Comparison of ENCODE assay signal across 8 mouse cellular contexts in the genomic region with DNA sequence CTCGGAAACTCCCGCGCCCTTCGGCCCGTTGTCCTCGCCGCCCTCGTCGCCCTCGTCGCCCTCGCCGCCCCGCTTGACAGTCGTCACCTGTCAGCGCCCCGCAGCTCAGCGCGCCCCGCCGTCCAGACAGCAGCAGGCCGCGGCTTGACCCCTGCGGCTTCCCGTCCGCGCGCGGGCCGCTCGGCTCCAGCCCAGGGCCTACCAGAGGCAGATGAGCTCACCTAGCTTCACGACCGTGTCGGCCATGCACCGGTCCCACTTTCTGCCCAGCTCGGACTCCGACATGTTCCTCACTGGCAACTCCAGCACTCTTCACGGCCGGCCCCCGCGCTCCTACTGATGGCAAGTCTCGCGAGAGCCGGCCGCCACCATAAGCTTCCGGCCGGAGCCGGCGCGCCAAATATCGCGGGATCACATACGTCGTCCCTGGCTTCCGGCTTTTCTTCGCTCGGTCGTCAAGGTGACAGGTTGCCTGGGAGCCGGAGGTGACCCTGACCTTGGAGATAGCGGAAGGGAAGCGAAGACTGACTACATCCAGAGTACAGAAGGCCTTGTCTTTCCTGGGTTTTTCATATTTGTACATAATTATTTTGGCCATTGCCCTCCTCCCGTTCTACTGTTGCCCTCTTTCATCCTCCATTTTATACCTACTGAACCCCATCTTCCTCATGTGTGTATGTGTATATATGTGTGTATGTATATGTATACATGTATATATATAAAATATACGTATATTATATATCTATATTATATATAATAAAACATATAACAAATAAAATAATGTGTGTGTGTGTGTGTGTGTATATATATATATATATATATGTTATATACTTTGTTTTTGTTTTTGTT. TPM values are rescaled to one million over a fixed set of nuclear protein-coding genes. Genes with fewer than 3 reads are reported as not detected.
A peak's percentile ranks its signal among the peaks of the same experiment; 100 is the strongest.
DNase-seq lines count a peak whose midpoint lies in the region; ATAC-seq and TF ChIP-seq lines count a peak whose summit lies in the region.

Minos1 (minus strand) TSS at position 413 of the 849 bp plus-strand sequence.

- H3K36me3 ChIP-seq in ES-Bruce4 (ENCODE audit: control insufficient read depth, insufficient read depth, low read length, poor library complexity, severe bottlenecking), result no peaks in the 10 kb centered on the region
- H3K36me3 ChIP-seq in forebrain, embryonic 13.5 days (ENCODE audit: poor library complexity, severe bottlenecking), result no peaks in the 10 kb centered on the region; the same call in 1 of the 2 replicates
- no peaks in the 10 kb centered on the region for H3K36me3 ChIP-seq in liver, postnatal 0 days (replicated peaks; ENCODE audit: insufficient read depth, low read length)
- no peaks in the 10 kb centered on the region for H3K36me3 ChIP-seq in neural tube, embryonic 14.5 days (ENCODE audit: control insufficient read depth, insufficient read depth, low read length)

- peak; percentile 98 for DNase-seq in heart, postnatal 10 days
- peak; percentile 98 for DNase-seq in large intestine, adult 2 months (ENCODE audit: low read depth, low spot score)
- DNase-seq in liver, postnatal 0 days, result peak; percentile 97
- peak; percentile 98 for DNase-seq in testis, postnatal 10 days (ENCODE audit: low spot score)

- peak within 1 kb of the TSS; percentile 84 for H3K9ac ChIP-seq in ES-Bruce4 (ENCODE audit: low read depth, poor library complexity, severe bottlenecking)
- H3K9ac ChIP-seq in forebrain, embryonic 13.5 days, result peak within 1 kb of the TSS; percentile 95
- H3K9ac ChIP-seq in liver, postnatal 0 days (replicated peaks), result peak within 1 kb of the TSS; percentile 87
- H3K9ac ChIP-seq in neural tube, embryonic 14.5 days (replicated peaks; ENCODE audit: low read depth, low read length), result peak within 1 kb of the TSS; percentile 87

- intact Hi-C loops in heart, postnatal 10 days (cut with DNase I), result loop anchor here (5.0 kb wide), 1 partner anchor 61 kb away; the partner anchor contains the start of gene Capzb

- H3K9me3 ChIP-seq in ES-Bruce4 (replicated peaks; ENCODE audit: control insufficient read depth, insufficient read depth, low read length, poor library complexity, severe bottlenecking), result no peaks in the 10 kb centered on the region
- H3K9me3 ChIP-seq in forebrain, embryonic 13.5 days (replicated peaks), result 0 out of 2 replicates have a peak, but pooled peaks cover 6% of the 10 kb centered on the region
- H3K9me3 ChIP-seq in liver, postnatal 0 days (ENCODE audit: low read length), result no peaks in the 10 kb centered on the region
- no peaks in the 10 kb centered on the region for H3K9me3 ChIP-seq in neural tube, embryonic 14.5 days (ENCODE audit: control insufficient read depth, low read length)

- no peak for TF ChIP-seq CTCF in ES-Bruce4 (IDR thresholded peaks at IDR 0.05; ENCODE audit: low read depth, low read length)
- no peak for TF ChIP-seq CTCF in liver, postnatal 0 days (IDR thresholded peaks at IDR 0.05; ENCODE audit: low read depth)

- peaks cover 2% of the 10 kb centered on the region for H3K4me1 ChIP-seq in ES-Bruce4 (ENCODE audit: control insufficient read depth, insufficient read depth, low read length)
- H3K4me1 ChIP-seq in forebrain, embryonic 13.5 days, result peaks cover 22% of the 10 kb centered on the region
- H3K4me1 ChIP-seq in liver, postnatal 0 days (ENCODE audit: insufficient read depth), result peaks cover 16% of the 10 kb centered on the region
- H3K4me1 ChIP-seq in neural tube, embryonic 14.5 days (ENCODE audit: control insufficient read depth, insufficient read depth, low read length), result peaks cover 19% of the 10 kb centered on the region

- H3K27me3 ChIP-seq in ES-Bruce4 (ENCODE audit: control insufficient read depth, insufficient read depth, low read length, poor library complexity, severe bottlenecking), result no peaks in the 10 kb centered on the region
- H3K27me3 ChIP-seq in forebrain, embryonic 13.5 days, result no peaks in the 10 kb centered on the region
- no peaks in the 10 kb centered on the region for H3K27me3 ChIP-seq in liver, postnatal 0 days (ENCODE audit: insufficient read depth, low read length)
- H3K27me3 ChIP-seq in neural tube, embryonic 14.5 days (ENCODE audit: control insufficient read depth, insufficient read depth, low read length), result no peaks in the 10 kb centered on the region

- H3K4me2 ChIP-seq in forebrain, embryonic 13.5 days, result peak within 1 kb of the TSS; percentile 98
- peak within 1 kb of the TSS; percentile 76 for H3K4me2 ChIP-seq in liver, postnatal 0 days (ENCODE audit: low read depth, low read length)
- peak within 1 kb of the TSS; percentile 95 for H3K4me2 ChIP-seq in neural tube, embryonic 14.5 days (ENCODE audit: low read depth, low read length)

- peak; percentile 20 for TF ChIP-seq POLR2A in ES-Bruce4 (IDR thresholded peaks at IDR 0.05; ENCODE audit: insufficient read depth, low read length)

- TF ChIP-seq EP300 in ES-Bruce4 (IDR thresholded peaks at IDR 0.05; ENCODE audit: insufficient read depth, low read depth, low read length), result no peak
- TF ChIP-seq EP300 in liver, postnatal 0 days (IDR thresholded peaks at IDR 0.05; ENCODE audit: low read depth), result peak; percentile 93

- peak within 1 kb of the TSS; percentile 85 for H3K4me3 ChIP-seq in ES-Bruce4 (ENCODE audit: low read depth, low read length)
- H3K4me3 ChIP-seq in forebrain, embryonic 13.5 days, result peak within 1 kb of the TSS; percentile 98
- H3K4me3 ChIP-seq in liver, postnatal 0 days (ENCODE audit: low read depth, low read length), result peak within 1 kb of the TSS; percentile 75
- peak within 1 kb of the TSS; percentile 82 for H3K4me3 ChIP-seq in neural tube, embryonic 14.5 days (ENCODE audit: low read depth, low read length)

- ATAC-seq in cerebellum, adult (ENCODE audit: insufficient number of reproducible peaks, low FRiP score, low TSS enrichment), result peak; percentile 97
- peak; percentile 98 for ATAC-seq in forebrain, embryonic 13.5 days
- ATAC-seq in liver, postnatal 0 days, result peak; percentile 95
- ATAC-seq in neural tube, embryonic 14.5 days (ENCODE audit: low read depth), result peak; percentile 99

- under 1% methylated on average over 61 of the region's 63 CpGs for WGBS in forebrain, embryonic 13.5 days
- WGBS in large intestine, adult 2 months, result under 1% methylated on average over 63 of the region's 63 CpGs
- under 1% methylated on average over 63 of the region's 63 CpGs for WGBS in liver, postnatal 0 days (ENCODE audit: insufficient replicate concordance)
- WGBS in neural tube, embryonic 14.5 days, result under 1% methylated on average over 56 of the region's 63 CpGs

- H3K27ac ChIP-seq in ES-Bruce4 (ENCODE audit: insufficient read depth, low read length), result no peak within 1 kb of the TSS
- H3K27ac ChIP-seq in forebrain, embryonic 13.5 days, result peak within 1 kb of the TSS; percentile 75
- peak within 1 kb of the TSS; percentile 86 for H3K27ac ChIP-seq in liver, postnatal 0 days (ENCODE audit: low read depth)
- peak within 1 kb of the TSS; percentile 78 for H3K27ac ChIP-seq in neural tube, embryonic 14.5 days (ENCODE audit: low read depth, low read length)

RNA-seq across cellular contexts. Expression of gene Minos1, which starts in this region (rescaled TPM):
- 137 and 154 TPM in 2 replicates for polyA plus RNA-seq in ES-Bruce4 (2011; ENCODE audit: insufficient read depth, insufficient read length, low read depth, missing spikeins)
- polyA plus RNA-seq in forebrain, embryonic 13.5 days (2015; fragmentation: Nextera tagmentation; extraction: Ambion mirVana), result 429 and 523 TPM in 2 replicates
- 100 to 1,000 TPM; 714 to 726 TPM for total RNA-seq in heart, postnatal 10 days (2021)
- 81.8 and 87.9 TPM in 2 replicates for polyA plus RNA-seq in large intestine, adult 2 months (2012; rRNA removed)
- 384 and 387 TPM in 2 replicates for polyA plus RNA-seq in liver, postnatal 0 days (2015; fragmentation: Nextera tagmentation; extraction: Ambion mirVana)
- polyA plus RNA-seq in neural tube, embryonic 14.5 days (2014; fragmentation: Nextera tagmentation; extraction: Ambion mirVana), result 415 and 417 TPM in 2 replicates
